Mouse (Mus musculus): Measurements from ENCODE around the gene Olfr905. TPM values are rescaled to one million over a fixed set of nuclear protein-coding genes. Genes with fewer than 3 reads are reported as not detected.

The Olfr905 gene
- not detected for polyA plus RNA-seq (2014; fragmentation: Illumina TruSeq; extraction: RNeasy Lipid Tissue Mini Kit (QIAGEN cat#74804); ENCODE audit: low read depth, low replicate concordance)

GRCm38 (mm10) chr9:38470807-38471206, at the start of gene Olfr905:
Olfr905 (plus strand) TSS chr9:38471107.

GRCm38 (mm10) chr9:38429155-38429554, 41.8 kb upstream of the Olfr905 start, which contains the start of gene Olfr901:
Olfr901 (plus strand) TSS chr9:38429455.

GRCm38 (mm10) chr9:38447352-38447751, 23.6 kb upstream of the Olfr905 start, which contains the start of gene Olfr902:
Olfr902 (plus strand) TSS chr9:38447652.

GRCm38 (mm10) chr9:38462844-38463243, 8.1 kb upstream of the Olfr905 start, which contains the start of gene Olfr904:
Olfr904 (plus strand) TSS chr9:38463144.

GRCm38 (mm10) chr9:38486785-38487184, 15.9 kb downstream of the Olfr905 start, which contains the start of gene Olfr906:
Olfr906 (plus strand) TSS chr9:38487085.

GRCm38 (mm10) chr9:38495501-38495900, 24.6 kb downstream of the Olfr905 start, which contains the start of gene Olfr907:
Olfr907 (plus strand) TSS chr9:38495801.

GRCm38 (mm10) chr9:38521280-38521679, 50.4 kb downstream of the Olfr905 start, which contains the start of gene Olfr911-ps1:
Olfr911-ps1 (plus strand) TSS chr9:38521580.

Other genes starting within 250 kb of the Olfr905 start
- gene Olfr143, start 218.3 kb upstream of the Olfr905 start, polyA plus RNA-seq (2014; fragmentation: Illumina TruSeq; extraction: RNeasy Lipid Tissue Mini Kit (QIAGEN cat#74804); ENCODE audit: low read depth, low replicate concordance), result not detected
- gene Olfr895, start 203.3 kb upstream of the Olfr905 start, polyA plus RNA-seq (2014; fragmentation: Illumina TruSeq; extraction: RNeasy Lipid Tissue Mini Kit (QIAGEN cat#74804); ENCODE audit: low read depth, low replicate concordance), result not detected
- not detected for gene Olfr896-ps1, start 180.0 kb upstream of the Olfr905 start, polyA plus RNA-seq (2014; fragmentation: Illumina TruSeq; extraction: RNeasy Lipid Tissue Mini Kit (QIAGEN cat#74804); ENCODE audit: low read depth, low replicate concordance)
- gene Olfr25, start 142.0 kb upstream of the Olfr905 start, polyA plus RNA-seq (2014; fragmentation: Illumina TruSeq; extraction: RNeasy Lipid Tissue Mini Kit (QIAGEN cat#74804); ENCODE audit: low read depth, low replicate concordance), result not detected
- not detected for gene Olfr898, start 122.7 kb upstream of the Olfr905 start, polyA plus RNA-seq (2014; fragmentation: Illumina TruSeq; extraction: RNeasy Lipid Tissue Mini Kit (QIAGEN cat#74804); ENCODE audit: low read depth, low replicate concordance)
- not detected for gene Olfr250, start 104.2 kb upstream of the Olfr905 start, polyA plus RNA-seq (2014; fragmentation: Illumina TruSeq; extraction: RNeasy Lipid Tissue Mini Kit (QIAGEN cat#74804); ENCODE audit: low read depth, low replicate concordance)
- gene Olfr251, start 94.0 kb upstream of the Olfr905 start, polyA plus RNA-seq (2014; fragmentation: Illumina TruSeq; extraction: RNeasy Lipid Tissue Mini Kit (QIAGEN cat#74804); ENCODE audit: low read depth, low replicate concordance), result not detected
- gene Olfr147, start 69.4 kb upstream of the Olfr905 start, polyA plus RNA-seq (2014; fragmentation: Illumina TruSeq; extraction: RNeasy Lipid Tissue Mini Kit (QIAGEN cat#74804); ENCODE audit: low read depth, low replicate concordance), result not detected
- not detected for gene Olfr901, start 41.7 kb upstream of the Olfr905 start, polyA plus RNA-seq (2014; fragmentation: Illumina TruSeq; extraction: RNeasy Lipid Tissue Mini Kit (QIAGEN cat#74804); ENCODE audit: low read depth, low replicate concordance)
- gene Olfr902, start 23.5 kb upstream of the Olfr905 start, polyA plus RNA-seq (2014; fragmentation: Illumina TruSeq; extraction: RNeasy Lipid Tissue Mini Kit (QIAGEN cat#74804); ENCODE audit: low read depth, low replicate concordance), result not detected
- not detected for gene Olfr904, start 8.0 kb upstream of the Olfr905 start, polyA plus RNA-seq (2014; fragmentation: Illumina TruSeq; extraction: RNeasy Lipid Tissue Mini Kit (QIAGEN cat#74804); ENCODE audit: low read depth, low replicate concordance)
- not detected for gene Olfr906, start 16.0 kb downstream of the Olfr905 start, polyA plus RNA-seq (2014; fragmentation: Illumina TruSeq; extraction: RNeasy Lipid Tissue Mini Kit (QIAGEN cat#74804); ENCODE audit: low read depth, low replicate concordance)
- not detected for gene Olfr907, start 24.7 kb downstream of the Olfr905 start, polyA plus RNA-seq (2014; fragmentation: Illumina TruSeq; extraction: RNeasy Lipid Tissue Mini Kit (QIAGEN cat#74804); ENCODE audit: low read depth, low replicate concordance)
- not detected for gene Olfr911-ps1, start 50.5 kb downstream of the Olfr905 start, polyA plus RNA-seq (2014; fragmentation: Illumina TruSeq; extraction: RNeasy Lipid Tissue Mini Kit (QIAGEN cat#74804); ENCODE audit: low read depth, low replicate concordance)
- gene Olfr910, start 66.7 kb downstream of the Olfr905 start, polyA plus RNA-seq (2014; fragmentation: Illumina TruSeq; extraction: RNeasy Lipid Tissue Mini Kit (QIAGEN cat#74804); ENCODE audit: low read depth, low replicate concordance), result not detected
- not detected for gene Olfr912, start 109.1 kb downstream of the Olfr905 start, polyA plus RNA-seq (2014; fragmentation: Illumina TruSeq; extraction: RNeasy Lipid Tissue Mini Kit (QIAGEN cat#74804); ENCODE audit: low read depth, low replicate concordance)
- gene Olfr913, start 121.7 kb downstream of the Olfr905 start, polyA plus RNA-seq (2014; fragmentation: Illumina TruSeq; extraction: RNeasy Lipid Tissue Mini Kit (QIAGEN cat#74804); ENCODE audit: low read depth, low replicate concordance), result not detected
- gene Olfr914, start 134.0 kb downstream of the Olfr905 start, polyA plus RNA-seq (2014; fragmentation: Illumina TruSeq; extraction: RNeasy Lipid Tissue Mini Kit (QIAGEN cat#74804); ENCODE audit: low read depth, low replicate concordance), result not detected
- gene Olfr916, start 188.8 kb downstream of the Olfr905 start, polyA plus RNA-seq (2014; fragmentation: Illumina TruSeq; extraction: RNeasy Lipid Tissue Mini Kit (QIAGEN cat#74804); ENCODE audit: low read depth, low replicate concordance), result not detected
- gene Olfr917, start 194.7 kb downstream of the Olfr905 start, polyA plus RNA-seq (2014; fragmentation: Illumina TruSeq; extraction: RNeasy Lipid Tissue Mini Kit (QIAGEN cat#74804); ENCODE audit: low read depth, low replicate concordance), result not detected
- not detected for gene Olfr918, start 203.5 kb downstream of the Olfr905 start, polyA plus RNA-seq (2014; fragmentation: Illumina TruSeq; extraction: RNeasy Lipid Tissue Mini Kit (QIAGEN cat#74804); ENCODE audit: low read depth, low replicate concordance)
- not detected for gene Olfr919, start 232.6 kb downstream of the Olfr905 start, polyA plus RNA-seq (2014; fragmentation: Illumina TruSeq; extraction: RNeasy Lipid Tissue Mini Kit (QIAGEN cat#74804); ENCODE audit: low read depth, low replicate concordance)
- 67.2 TPM for gene Vwa5a, start 247.2 kb downstream of the Olfr905 start, polyA plus RNA-seq (2014; fragmentation: Illumina TruSeq; extraction: RNeasy Lipid Tissue Mini Kit (QIAGEN cat#74804); ENCODE audit: low read depth, low replicate concordance)

All from kidney, adult 10 weeks (tissue).